Mouse (Mus musculus) liver, postnatal 0 days (tissue): ENCODE measurements at regions not wholly inside any gene's neighbourhood (a gene's known extent, or its start where the extent isn't known, plus 50 kb on each side); places are given as distances from the start of the nearest gene placed in this dataset.

Experiments used
- CTCF ChIP-seq: sonication (generic); IDR thresholded peaks from 2 replicates; pipeline ENCODE4 v1.5.1; 2016; ENCODE audit warnings: antibody characterized with exemption, low read depth
- EP300 ChIP-seq: IDR thresholded peaks from 2 replicates; pipeline ENCODE4 v1.6.1; 2016; ENCODE audit warnings: antibody characterized with exemption, low read depth, mild to moderate bottlenecking

DNA sequence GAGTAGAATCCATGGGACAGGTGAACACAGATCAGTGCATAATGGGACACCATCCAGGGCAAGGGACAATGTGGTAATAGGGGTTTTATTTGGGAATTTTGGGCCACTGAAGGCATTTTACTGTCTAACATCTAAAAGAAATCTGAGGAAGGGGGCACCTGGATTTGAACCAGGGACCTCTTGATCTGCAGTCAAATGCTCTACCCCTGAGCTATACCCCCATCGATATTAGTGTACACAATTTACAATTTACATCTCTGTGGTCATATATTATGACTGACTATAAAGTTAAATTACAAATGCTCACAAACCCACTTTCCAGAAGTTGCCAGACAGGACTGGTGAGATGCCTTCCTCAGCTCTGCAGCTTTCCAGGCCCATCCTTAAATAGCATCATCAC, 143.4 kb upstream of the Krba1 start:
- TF ChIP-seq CTCF (no peak), EP300 (no peak)
